Mouse (Mus musculus) heart, postnatal 14 days (tissue): ENCODE data around the gene Lce1i. TPM values are rescaled to one million over a fixed set of nuclear protein-coding genes. Genes with fewer than 3 reads are reported as not detected.
"Not testable (repeated sequence)": the region's sequence is repeated elsewhere in the genome, so short reads cannot be mapped to it uniquely, and the experiment has no call there.

Experiments used
- DNase-seq, 2 experiments: peaks; one replicate each; pipeline ENCODE4 v3.0.0; 2021 to 2022
- intact Hi-C: fragments of 180-260 bp; cut with DNase I; formaldehyde crosslinking; loops from one replicate; pipeline ENCODE4 v1.15.1; 2025
- long read RNA-seq, 2 experiments: library from polyadenylated mRNA; stranded (forward); transcript quantifications; one replicate each; pipeline ENCODE4 v2.0.0; 2021
- total RNA-seq, 2 experiments: library from RNA; stranded (reverse); gene quantifications; 2 replicates each; pipeline ENCODE4 v1.2.3; 2021

The Lce1i gene
- not detected for total RNA-seq
- long read RNA-seq, experiment 1, result 0 reads
- long read RNA-seq, experiment 2, result 0 reads

- intact Hi-C loops, result no loop called here
- no peak for DNase-seq
Measured at GRCm38 (mm10) chr3:92778799-92779198, at the start of gene Lce1i. Lce1i (minus strand) TSS chr3:92778899.

GRCm38 (mm10) chr3:92827108-92827507 is 48.4 kb upstream of the Lce1i start, which contains the start of gene Kprp:
Kprp (minus strand) TSS chr3:92827247.
- no peak for DNase-seq
- intact Hi-C loops, result no loop called here

GRCm38 (mm10) chr3:92825808-92826207 is 47.1 kb upstream of the Lce1i start:
- intact Hi-C loops, result no loop called here
- no peak for DNase-seq

GRCm38 (mm10) chr3:92816036-92816435 is 37.3 kb upstream of the Lce1i start:
- intact Hi-C loops, DNase-seq: not testable (repeated sequence)

- intact Hi-C loops, result no loop called here
- no peak for DNase-seq
Measured at GRCm38 (mm10) chr3:92815581-92815980, 36.9 kb upstream of the Lce1i start.

- DNase-seq, result no peak
- intact Hi-C loops, result no loop called here
Measured at GRCm38 (mm10) chr3:92807791-92808190, 29.1 kb upstream of the Lce1i start, which contains the start of gene Lce1k. Lce1k (minus strand) TSS chr3:92807891.

- intact Hi-C loops, result no loop called here
- no peak for DNase-seq
Measured at GRCm38 (mm10) chr3:92790414-92790813, 11.7 kb upstream of the Lce1i start, which contains the start of gene Lce1j. Lce1j (minus strand) TSS chr3:92790514.

GRCm38 (mm10) chr3:92771573-92771972 is 7.1 kb downstream of the Lce1i start:
- intact Hi-C loops, result no loop called here
- DNase-seq, result no peak

GRCm38 (mm10) chr3:92764965-92765364 is 13.7 kb downstream of the Lce1i start, which contains the start of gene Lce1h:
Lce1h (minus strand) TSS chr3:92765065.
- intact Hi-C loops, result no loop called here
- no peak for DNase-seq

GRCm38 (mm10) chr3:92753197-92753596 is 25.5 kb downstream of the Lce1i start:
- DNase-seq, result no peak
- intact Hi-C loops, result no loop called here

- DNase-seq, result no peak
- intact Hi-C loops, result no loop called here
Measured at GRCm38 (mm10) chr3:92752238-92752637, 26.5 kb downstream of the Lce1i start, which contains the start of gene Lce1g. Lce1g (minus strand) TSS chr3:92752338.

- DNase-seq, result no peak
- intact Hi-C loops, result no loop called here
Measured at GRCm38 (mm10) chr3:92738996-92739395, 39.7 kb downstream of the Lce1i start, which contains the start of gene Gm38119. Gm38119 (minus strand) TSS chr3:92739096.

Other genes with a start within 250 kb of the Lce1i start
- gene 2310046K23Rik, start 244.4 kb downstream of the Lce1i start, total RNA-seq, result not detected
- gene Ivl, start 205.2 kb downstream of the Lce1i start, total RNA-seq, result not detected
- gene Smcp, start 189.9 kb downstream of the Lce1i start, total RNA-seq, result not detected
- not detected for gene 2210017I01Rik, start 171.4 kb downstream of the Lce1i start, total RNA-seq
- gene Lce6a, start 157.2 kb downstream of the Lce1i start, total RNA-seq, result not detected
- gene Lce1a1, start 130.6 kb downstream of the Lce1i start, total RNA-seq, result not detected
- not detected for gene Lce1b, start 122.0 kb downstream of the Lce1i start, total RNA-seq
- not detected for gene Lce1a2, start 108.6 kb downstream of the Lce1i start, total RNA-seq
- not detected for gene Lce1c, start 99.7 kb downstream of the Lce1i start, total RNA-seq
- not detected for gene Lce1d, start 91.7 kb downstream of the Lce1i start, total RNA-seq
- not detected for gene Lce1e, start 69.8 kb downstream of the Lce1i start, total RNA-seq
- not detected for gene Lce1f, start 58.5 kb downstream of the Lce1i start, total RNA-seq
- gene Gm38119, start 39.8 kb downstream of the Lce1i start, total RNA-seq, result not detected
- gene Lce1g, start 26.6 kb downstream of the Lce1i start, total RNA-seq, result not detected
- gene Lce1h, start 13.8 kb downstream of the Lce1i start, total RNA-seq, result not detected
- not detected for gene Lce1j, start 11.6 kb upstream of the Lce1i start, total RNA-seq
- not detected for gene Lce1k, start 29.0 kb upstream of the Lce1i start, total RNA-seq
- not detected for gene Kprp, start 48.3 kb upstream of the Lce1i start, total RNA-seq
- gene Lce1l, start 72.4 kb upstream of the Lce1i start, total RNA-seq, result not detected
- gene 2310050C09Rik, start 91.3 kb upstream of the Lce1i start, total RNA-seq, result not detected
- not detected for gene Lce3a, start 147.3 kb upstream of the Lce1i start, total RNA-seq
- gene Lce3b, start 154.1 kb upstream of the Lce1i start, total RNA-seq, result not detected
- gene Lce3c, start 165.6 kb upstream of the Lce1i start, total RNA-seq, result not detected
- gene Lce3d, start 178.5 kb upstream of the Lce1i start, total RNA-seq, result not detected
- not detected for gene Lce3e, start 188.2 kb upstream of the Lce1i start, total RNA-seq
- not detected for gene Lce3f, start 213.3 kb upstream of the Lce1i start, total RNA-seq
- not detected for gene Crct1, start 236.8 kb upstream of the Lce1i start, total RNA-seq
- gene Lce1m, start 240.2 kb upstream of the Lce1i start, total RNA-seq, result not detected